Mouse (Mus musculus): Measurements from ENCODE around the gene Zfp648.

DNA sequence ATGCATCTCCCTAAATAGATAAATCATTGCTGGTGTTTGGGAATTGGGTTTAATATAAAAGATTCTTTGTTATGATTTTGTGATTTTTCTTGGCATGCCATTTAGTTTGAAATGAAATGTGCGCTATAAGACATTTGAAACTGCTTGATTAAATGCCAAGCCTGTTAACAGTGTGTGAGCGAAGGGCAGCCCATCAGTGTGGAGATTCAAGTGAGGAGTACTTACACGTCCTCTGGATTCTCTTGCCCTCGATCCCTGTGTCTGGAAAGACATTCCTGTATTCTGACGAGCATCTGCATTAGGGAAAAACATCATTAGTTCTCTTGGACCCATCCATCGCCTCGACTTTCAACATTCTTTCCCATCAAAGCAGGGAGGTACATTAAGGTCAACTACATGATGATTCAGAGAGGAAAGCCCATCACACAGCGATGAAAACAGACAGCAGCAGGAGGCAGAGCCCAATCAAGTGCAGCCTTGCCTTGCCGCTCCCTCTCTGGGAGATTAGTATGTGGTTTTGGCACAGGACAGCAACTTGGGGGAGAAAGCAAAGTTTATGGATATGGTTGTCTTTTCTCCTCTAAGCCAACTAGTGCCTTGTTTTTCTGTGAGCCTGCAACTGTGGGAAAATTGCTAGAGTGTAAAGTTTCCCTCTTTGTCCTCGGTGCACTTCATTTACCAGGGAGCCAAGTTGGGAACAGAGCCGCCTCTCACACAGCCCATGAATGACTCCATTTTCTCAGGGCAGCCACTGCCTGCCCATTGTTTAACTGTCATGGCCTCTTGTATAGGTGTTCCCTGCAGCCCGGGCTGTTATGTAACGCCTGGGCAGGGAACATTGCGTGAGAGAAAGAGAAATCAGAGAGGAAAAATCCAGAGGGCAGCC is 44.6 kb upstream of the Zfp648 start:
- TF ChIP-seq POLR2A (IDR thresholded peaks at IDR 0.05; ENCODE audit: insufficient read length, low read depth) (no peak), TCF3 (IDR thresholded peaks at IDR 0.05; ENCODE audit: insufficient read length, low read depth) (no peak), MYOD1 (IDR thresholded peaks at IDR 0.05; ENCODE audit: control insufficient read depth in 1 of 3, insufficient read length in 2 of 3, low read depth in 2 of 3) (peak; percentile 3 to 83 (median 83)), USF1 (IDR thresholded peaks at IDR 0.05; ENCODE audit: low read depth) (no peak), E2F4 (IDR thresholded peaks at IDR 0.05; ENCODE audit: insufficient read depth) (no peak), POLR2AphosphoS2 (IDR thresholded peaks at IDR 0.05; ENCODE audit: insufficient read length, low read depth) (no peak), MAX (IDR thresholded peaks at IDR 0.05; ENCODE audit: low read depth) (no peak), MYOG (IDR thresholded peaks at IDR 0.05; ENCODE audit: control insufficient read depth in 1 of 3, insufficient read depth in 1 of 3, insufficient read length in 2 of 3, low read depth in 2 of 3) (no peak), TCF12 (IDR thresholded peaks at IDR 0.05; ENCODE audit: insufficient read depth, poor library complexity, severe bottlenecking) (no peak), SRF (IDR thresholded peaks at IDR 0.05; ENCODE audit: control insufficient read depth, insufficient read length, low read depth) (no peak), CEBPB (IDR thresholded peaks at IDR 0.05; ENCODE audit: insufficient read depth, poor library complexity, severe bottlenecking) (no peak), REST (IDR thresholded peaks at IDR 0.05; ENCODE audit: insufficient read depth, insufficient read length) (no peak)

Measured in myocyte (in vitro differentiated cells).